Mouse (Mus musculus): ENCODE measurements around the gene Slc51b.

DNA sequence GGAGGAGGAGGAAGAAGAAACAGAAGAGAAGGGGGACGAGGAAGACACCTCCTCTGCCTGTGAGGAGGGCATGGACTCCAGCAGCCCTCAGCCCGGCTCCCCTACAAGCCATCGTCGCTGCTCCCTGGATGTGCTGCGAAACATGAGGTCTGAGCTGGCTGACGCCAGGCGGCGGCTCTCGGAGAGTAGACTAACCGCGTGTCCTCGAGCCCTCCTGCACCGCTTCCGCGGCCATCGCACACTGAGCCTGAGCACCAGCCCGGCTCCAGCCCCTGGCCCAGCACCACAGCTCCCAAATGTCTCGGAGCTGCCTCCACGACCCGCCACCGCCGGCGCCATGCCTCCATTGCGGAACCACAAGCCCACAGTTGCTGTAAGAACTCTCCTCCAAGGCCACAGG is 51.0 kb downstream of the Slc51b start:
- TF ChIP-seq CTCF (IDR thresholded peaks at IDR 0.05; ENCODE audit: low read depth, low read length) (no peak), POLR2A (IDR thresholded peaks at IDR 0.05; ENCODE audit: insufficient read depth, low read length) (no peak)
